Mouse (Mus musculus) kidney, adult 18-20 months (tissue): ENCODE data around the gene Rplp2.

ENCODE experiments used
- DNase-seq: peaks from one replicate; pipeline ENCODE4 v3.0.0; 2021

The Rplp2 gene

DNA sequence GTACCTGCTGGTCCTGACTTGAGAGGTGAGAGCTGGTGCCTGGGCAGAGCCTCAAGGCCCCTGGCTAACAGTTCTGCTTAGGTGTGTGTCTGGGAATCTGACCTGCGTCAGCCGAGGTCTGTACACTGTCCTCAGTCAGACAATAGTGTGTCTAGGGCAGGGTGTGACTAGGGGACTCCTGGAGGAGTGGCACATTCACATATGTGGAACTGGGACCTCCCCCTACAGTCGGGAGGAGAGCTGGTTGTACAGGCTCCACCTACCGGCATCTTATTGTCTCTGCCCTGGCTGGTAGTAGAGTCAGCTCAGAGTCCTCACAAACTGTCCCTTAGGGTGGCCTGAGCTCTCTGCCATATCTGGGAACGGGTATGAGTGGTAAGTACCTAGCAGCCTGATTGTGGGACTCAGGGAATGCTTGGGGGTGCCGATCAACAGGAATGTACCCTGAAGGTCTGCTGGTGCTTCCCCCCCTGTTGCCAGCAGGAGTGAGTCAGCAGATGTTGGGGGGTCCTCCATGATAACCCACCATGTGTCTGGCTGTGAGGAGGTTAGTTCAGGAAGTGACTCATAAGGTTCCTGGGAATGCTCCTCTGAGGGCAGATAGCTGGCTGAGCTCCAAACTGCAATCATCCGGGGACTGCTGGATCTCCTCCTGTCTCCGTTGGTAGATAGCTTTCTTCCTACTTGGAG is 21.5 kb downstream of the Rplp2 start:
- peak; percentile 69 for DNase-seq

GRCm38 (mm10) chr7:141469352-141469751 is 22.2 kb downstream of the Rplp2 start:
- no peak for DNase-seq

DNA sequence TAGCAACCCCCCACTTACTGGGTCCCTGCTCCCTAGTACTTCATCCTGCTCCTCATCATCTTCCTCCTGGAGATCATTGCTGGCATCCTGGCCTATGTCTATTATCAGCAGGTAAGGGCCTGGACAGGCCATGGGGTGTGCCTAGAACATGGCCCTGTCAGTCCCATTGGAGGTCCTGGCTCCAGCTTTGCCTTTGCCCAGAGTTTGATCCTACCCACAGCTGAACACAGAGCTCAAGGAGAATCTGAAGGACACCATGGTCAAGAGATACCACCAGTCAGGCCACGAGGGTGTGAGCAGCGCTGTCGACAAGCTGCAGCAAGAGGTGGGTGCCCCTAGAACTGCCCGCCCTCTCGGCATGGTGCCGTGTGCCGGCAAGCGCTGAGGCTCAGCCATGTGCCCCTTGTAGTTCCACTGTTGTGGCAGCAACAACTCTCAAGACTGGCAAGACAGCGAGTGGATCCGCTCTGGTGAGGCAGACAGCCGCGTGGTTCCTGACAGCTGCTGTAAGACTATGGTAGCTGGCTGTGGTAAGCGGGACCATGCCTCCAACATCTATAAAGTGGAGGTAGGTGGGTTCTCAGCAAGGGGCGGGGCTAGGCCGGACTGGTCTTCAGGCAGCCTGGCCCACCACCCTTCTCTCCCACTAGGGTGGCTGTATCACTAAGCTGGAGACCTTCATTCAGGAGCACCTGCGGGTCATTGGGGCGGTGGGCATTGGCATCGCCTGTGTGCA is 22.9 kb downstream of the Rplp2 start:
- no peak for DNase-seq

GRCm38 (mm10) chr7:141470637-141470944 is 23.4 kb downstream of the Rplp2 start:
- DNase-seq, result no peak

DNA sequence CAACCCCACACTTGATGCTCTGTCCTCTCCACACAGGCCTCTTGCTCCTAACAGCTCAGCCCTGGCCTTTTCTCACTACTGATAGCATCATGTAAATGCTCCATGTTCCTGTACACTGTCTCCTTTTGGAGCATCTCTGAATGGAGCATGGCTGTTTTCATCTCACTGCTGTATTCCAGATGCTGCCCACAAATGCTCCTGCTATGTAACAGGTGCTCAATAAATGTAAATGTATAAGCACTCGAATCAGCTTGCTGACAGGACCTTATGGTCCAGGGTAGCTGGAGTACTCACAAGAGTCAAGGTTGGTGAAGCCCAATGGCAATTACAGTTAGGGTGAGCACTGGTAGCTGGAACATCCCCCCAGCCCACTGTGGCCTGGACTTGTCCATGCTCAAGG is 24.1 kb downstream of the Rplp2 start:
- DNase-seq, result no peak

GRCm38 (mm10) chr7:141472226-141472625 is 25.1 kb downstream of the Rplp2 start:
- DNase-seq, result no peak

- DNase-seq, result no peak
These were observed 25.6 kb downstream of the Rplp2 start for GRCm38 (mm10) chr7:141472763-141473162.

- DNase-seq, result no peak
These were observed 27.0 kb downstream of the Rplp2 start for GRCm38 (mm10) chr7:141474160-141474559.

GRCm38 (mm10) chr7:141475011-141475804 is 28.0 kb downstream of the Rplp2 start, which contains the start of the genes Polr2l and Tspan4:
Polr2l (minus strand) TSS chr7:141475132.
Tspan4 (plus strand) TSS chr7:141475240.
- peak; percentile 92 for DNase-seq

- no peak for DNase-seq
These were observed 28.6 kb downstream of the Rplp2 start for GRCm38 (mm10) chr7:141475805-141476158.

DNA sequence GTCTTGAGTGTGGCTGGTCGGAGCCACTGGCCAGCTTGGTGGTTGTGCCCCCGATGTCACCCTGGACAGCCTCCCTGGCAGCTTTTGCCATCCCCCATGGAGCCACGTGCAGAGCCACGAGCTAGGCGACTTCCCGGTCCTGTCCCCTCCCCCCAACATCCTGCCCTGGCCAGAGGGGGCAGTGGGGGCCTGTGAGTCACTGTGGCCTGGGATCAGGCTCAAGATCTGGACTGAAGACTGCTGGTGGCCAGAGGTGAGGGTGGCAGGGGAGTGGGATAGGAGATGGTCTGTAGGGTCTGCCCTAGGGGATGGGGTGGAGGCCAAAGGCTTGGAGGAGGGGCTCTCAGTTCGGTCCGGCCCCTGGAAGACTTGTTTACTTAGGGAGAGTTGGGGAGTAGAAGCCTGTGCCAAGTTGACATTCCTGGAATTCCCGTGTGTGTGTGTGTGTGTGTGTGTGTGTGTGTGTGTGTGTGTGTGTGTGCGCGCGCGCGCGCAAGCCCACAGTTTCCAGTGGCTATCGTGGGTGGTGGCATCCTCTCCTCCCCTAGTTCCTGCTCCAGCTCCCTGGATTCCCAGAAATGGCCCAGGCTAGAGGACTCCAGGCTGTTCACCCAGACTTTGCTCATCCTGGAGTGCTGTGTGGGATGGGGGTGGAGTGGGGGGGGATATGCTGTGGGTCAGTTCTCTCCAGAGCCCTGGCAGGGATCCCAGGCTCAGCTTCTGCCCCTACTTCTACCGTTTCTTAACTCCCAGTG is 29.2 kb downstream of the Rplp2 start:
- DNase-seq, result peak; percentile 95

GRCm38 (mm10) chr7:141476981-141477370 is 29.8 kb downstream of the Rplp2 start:
- DNase-seq, result no peak

GRCm38 (mm10) chr7:141477578-141478269 is 30.6 kb downstream of the Rplp2 start:
- DNase-seq, result no peak

DNA sequence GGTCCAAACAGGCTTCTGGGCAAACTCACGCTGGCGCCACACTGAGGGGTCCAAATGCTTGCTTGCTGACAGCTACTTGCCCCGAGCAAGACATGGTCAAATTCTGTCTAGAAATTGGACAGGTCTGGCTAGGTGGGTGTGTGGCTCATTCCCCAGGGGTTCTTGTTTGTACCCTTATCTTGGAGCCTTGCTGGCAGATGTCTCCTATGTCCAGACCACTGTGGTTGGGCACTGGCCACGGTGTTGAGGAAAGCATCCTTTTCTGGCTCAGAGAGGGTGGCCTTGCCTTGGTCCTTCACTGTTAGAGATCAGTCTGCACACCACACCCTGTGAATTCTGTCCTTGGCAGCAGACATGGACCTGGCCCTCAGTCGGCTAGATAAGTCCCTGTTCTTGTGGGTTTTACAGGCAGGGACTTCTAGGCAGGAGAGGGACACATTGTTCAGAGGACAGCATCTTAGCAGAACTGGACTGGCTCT is 31.1 kb downstream of the Rplp2 start:
- no peak for DNase-seq

DNA sequence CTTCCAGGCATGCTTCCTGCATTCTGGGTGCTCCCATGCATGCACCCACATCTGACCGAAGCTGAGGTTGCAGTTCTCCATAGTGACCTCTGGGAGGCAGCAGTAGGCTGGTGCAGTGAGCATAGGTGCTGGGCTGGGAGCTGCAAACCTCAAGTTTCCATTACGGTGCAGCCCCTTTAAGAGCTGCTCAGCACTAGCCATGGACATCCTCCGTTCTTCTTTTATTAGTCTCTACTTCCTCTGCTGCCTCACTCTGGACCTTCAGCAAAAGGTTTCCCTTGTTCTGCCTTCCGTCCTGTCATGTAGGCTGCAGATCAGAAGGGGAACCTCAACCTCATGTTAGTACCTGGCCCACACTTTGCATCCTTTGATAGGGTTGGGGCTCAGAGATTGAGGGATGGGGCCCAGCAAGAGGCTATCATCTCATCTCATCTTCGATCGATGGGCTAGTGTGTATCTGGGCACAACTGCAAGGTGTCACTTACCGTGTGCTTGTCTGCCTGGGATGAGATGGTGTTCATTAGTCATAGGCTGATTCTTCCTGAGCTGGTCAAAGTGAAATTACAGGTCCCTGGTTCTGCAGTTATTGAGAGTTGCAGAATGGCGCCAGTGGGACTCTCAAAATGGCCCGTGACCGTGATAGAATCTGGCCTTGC is 33.8 kb downstream of the Rplp2 start:
- DNase-seq, result peak; percentile 77

DNA sequence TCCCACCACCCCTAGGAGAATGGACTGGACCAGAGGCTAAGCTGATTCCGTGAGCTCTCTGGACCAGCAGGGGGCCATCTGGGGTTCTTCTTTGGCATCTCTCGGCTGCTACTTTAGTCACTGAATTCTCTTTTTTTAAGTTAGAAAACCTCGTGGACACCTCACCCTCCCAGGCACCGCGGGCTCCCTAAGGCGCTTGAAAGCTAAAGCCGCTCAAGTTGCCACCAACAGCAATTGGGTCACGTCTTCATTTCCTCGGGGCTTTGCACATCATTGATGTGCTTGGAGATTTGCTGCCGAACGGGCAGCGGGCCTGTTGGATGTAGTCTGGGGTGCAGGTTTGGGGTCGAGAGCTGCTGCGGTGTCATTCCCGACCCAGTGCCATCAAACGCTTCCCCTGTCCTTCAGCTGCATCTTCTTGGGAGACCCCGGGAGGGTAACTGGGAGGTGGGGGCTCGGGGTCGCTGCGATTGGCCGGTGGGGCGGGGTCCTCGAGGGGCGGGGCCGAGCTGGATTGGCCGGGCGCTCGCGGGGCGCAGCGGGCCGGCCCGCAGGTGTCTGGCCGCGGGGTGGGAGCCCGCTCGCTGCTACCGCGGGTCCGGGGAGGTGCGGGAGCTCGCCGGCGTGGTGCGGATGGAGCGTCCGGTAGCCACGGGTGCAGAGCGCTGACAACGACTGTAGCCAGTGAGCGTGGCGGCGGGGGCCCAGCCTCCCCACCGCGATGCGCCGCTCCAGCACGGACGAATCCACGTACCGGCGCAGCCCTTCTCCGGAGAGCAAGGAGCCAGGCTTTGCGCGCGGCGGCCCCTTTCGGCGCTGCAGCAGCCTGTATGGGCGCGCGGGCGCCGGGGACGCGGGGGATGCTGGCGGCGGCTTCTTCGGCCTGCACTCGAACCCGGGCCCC is 34.6 kb downstream of the Rplp2 start:
- peak; percentile 62 for DNase-seq

DNA sequence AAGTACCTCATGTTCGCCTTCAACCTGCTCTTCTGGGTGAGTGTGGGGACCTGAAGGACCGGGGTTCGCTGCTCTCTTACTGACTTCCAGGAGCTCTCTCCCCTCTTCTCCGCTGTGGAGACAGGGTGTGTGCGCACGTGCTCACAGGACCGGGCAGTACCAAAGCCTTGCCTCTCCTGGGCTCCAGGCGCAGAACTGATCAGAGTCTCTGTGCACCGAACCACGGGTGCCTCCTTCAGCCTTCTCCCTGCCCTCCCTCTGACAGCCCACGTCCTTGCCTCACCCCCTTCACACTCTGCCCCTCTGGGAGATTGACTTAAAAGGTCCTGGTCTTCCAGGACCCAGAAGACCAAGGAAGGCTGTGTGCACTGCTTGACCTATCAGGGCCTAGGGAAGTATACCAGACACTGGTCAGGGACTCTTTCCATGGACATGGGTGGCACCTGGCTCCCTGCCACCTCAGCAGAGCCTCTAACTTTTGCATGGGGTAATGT is 35.4 kb downstream of the Rplp2 start:
- DNase-seq, result no peak

DNA sequence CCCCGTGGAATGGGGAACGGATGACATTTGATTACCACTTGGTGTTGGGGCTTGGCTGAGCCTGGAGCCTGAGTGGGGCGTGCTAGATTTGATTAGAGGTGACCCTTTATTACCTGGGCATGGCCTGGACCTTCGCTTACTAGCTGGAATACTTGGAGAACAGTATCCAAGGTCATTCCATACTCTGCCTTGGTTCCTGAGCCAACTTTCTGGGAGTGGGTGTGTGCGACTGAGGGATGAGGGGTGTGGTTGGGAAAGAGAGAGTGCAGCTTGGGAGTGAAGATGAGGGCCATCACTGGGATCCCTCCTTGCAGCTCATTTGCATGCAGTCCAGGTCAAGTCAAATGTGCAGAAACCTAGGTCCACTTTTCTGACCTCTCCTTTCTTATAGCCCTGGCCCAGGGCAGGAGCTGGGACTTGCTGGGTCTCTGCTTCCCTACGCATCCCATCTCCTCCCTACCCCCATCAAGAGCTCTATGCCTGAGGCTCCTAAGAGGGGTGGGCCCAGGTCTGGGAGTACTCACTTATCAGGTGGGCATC is 36.0 kb downstream of the Rplp2 start:
- DNase-seq, result no peak

GRCm38 (mm10) chr7:141484186-141485120 is 37.3 kb downstream of the Rplp2 start:
- DNase-seq, result no peak
